Mouse (Mus musculus): ENCODE data around the gene Lcn8. TPM values are rescaled to one million over a fixed set of nuclear protein-coding genes. Genes with fewer than 3 reads are reported as not detected.
"Not testable (repeated sequence)": the region's sequence is repeated elsewhere in the genome, so short reads cannot be mapped to it uniquely, and the experiment has no call there.

Gene Lcn8
- polyA plus RNA-seq, 1 experiment from 2014 or later, result not detected

DNA sequence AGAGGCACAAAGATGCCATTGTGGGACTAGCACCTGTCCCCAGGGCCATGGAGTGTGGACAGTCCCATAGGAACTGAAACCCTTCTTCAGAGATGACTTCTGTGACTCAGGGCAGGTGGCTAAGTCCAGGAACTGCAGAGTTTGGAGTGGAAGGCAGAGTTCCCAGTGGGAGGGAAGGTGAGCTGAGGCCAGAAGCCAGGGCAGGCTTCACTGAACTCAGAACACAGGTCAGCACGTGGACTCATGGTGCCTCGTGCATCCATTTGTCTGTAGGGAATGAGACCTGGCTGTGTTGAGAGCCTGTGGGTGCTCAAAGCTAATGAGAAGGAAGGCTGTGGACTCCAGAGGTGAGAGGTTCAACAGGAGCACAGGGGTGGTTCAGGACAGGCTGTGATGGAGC lies 45.8 kb downstream of the Lcn8 start:
- Histone ChIP-seq H3K27ac (ENCODE audit: low read length) (no peak overlapping the region), H3K4me3 (ENCODE audit: low read length) (no peak overlapping the region), H3K36me3 (ENCODE audit: insufficient read depth, low read length) (no peaks in the 10 kb centered on the region), H3K4me2 (replicated peaks; ENCODE audit: low read depth, low read length) (no peak overlapping the region), H3K9ac (replicated peaks; ENCODE audit: low read length) (no peak overlapping the region), H3K4me1 (ENCODE audit: insufficient read depth, low read length) (no peaks in the 10 kb centered on the region), H3K27me3 (ENCODE audit: insufficient read depth, low read length) (no peaks in the 10 kb centered on the region), H3K9me3 (ENCODE audit: low read length) (no peaks in the 10 kb centered on the region)
- WGBS, result 76% methylated on average over 2 of the region's 2 CpGs
- ATAC-seq (ENCODE audit: low FRiP score, low TSS enrichment), result no peak

DNA sequence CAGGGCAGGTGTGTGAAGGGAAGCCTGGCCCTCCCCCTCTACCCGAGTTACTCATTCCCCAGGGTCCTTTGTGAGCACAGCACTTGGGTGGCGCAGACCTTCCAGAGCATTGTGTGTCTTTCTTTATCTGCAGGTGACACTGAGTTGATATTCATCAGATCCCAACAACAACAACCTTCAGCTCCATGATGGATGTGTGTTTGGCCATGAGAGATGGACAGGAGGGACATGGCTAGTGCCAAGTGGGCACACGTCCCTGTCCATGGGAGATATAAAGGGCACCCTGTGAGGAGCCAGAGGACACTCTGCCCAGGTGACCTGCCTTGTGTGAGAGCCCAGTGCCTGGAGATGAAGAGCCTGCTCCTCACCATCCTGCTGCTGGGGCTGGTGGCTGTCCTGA lies 46.8 kb downstream of the Lcn8 start, which contains the start of gene Obp2a:
Obp2a (plus strand) TSS at position 301 of the 400 bp plus-strand sequence.
- H3K27me3 ChIP-seq (ENCODE audit: insufficient read depth, low read length); H3K4me3 ChIP-seq (ENCODE audit: low read length); ATAC-seq (ENCODE audit: low FRiP score, low TSS enrichment); H3K4me2 ChIP-seq (replicated peaks; ENCODE audit: low read depth, low read length); H3K27ac ChIP-seq (ENCODE audit: low read length); H3K36me3 ChIP-seq (ENCODE audit: insufficient read depth, low read length); H3K9ac ChIP-seq (replicated peaks; ENCODE audit: low read length); H3K9me3 ChIP-seq (ENCODE audit: low read length); H3K4me1 ChIP-seq (ENCODE audit: insufficient read depth, low read length): not testable (repeated sequence)
- 86% methylated on average over 3 of the region's 3 CpGs for WGBS

DNA sequence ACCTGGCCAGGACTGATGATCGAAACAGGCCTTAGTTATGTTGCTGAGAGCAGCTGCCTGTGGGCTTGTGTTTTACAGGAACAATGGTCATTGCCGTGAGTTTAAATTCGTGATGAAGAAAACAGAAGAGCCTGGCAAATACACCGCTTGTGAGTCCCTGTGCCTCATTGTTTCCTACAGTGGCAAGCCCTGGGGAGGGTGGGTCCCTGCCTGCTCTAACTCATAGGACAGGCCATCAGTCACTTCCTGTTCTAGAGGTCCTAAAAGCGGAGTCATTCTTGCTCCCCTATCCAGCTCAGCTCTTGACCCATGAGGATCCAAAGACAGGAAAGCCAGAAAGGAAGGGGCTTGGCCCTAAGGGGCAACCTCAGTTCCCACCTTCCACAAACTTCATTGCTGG lies 48.1 kb downstream of the Lcn8 start:
- Histone ChIP-seq H3K27ac (ENCODE audit: low read length) (no peak overlapping the region), H3K27me3 (ENCODE audit: insufficient read depth, low read length) (no peaks in the 10 kb centered on the region), H3K9me3 (ENCODE audit: low read length) (no peaks in the 10 kb centered on the region), H3K36me3 (ENCODE audit: insufficient read depth, low read length) (no peaks in the 10 kb centered on the region), H3K4me2 (replicated peaks; ENCODE audit: low read depth, low read length) (no peak overlapping the region), H3K9ac (replicated peaks; ENCODE audit: low read length) (no peak overlapping the region), H3K4me1 (ENCODE audit: insufficient read depth, low read length) (no peaks in the 10 kb centered on the region), H3K4me3 (ENCODE audit: low read length) (no peak overlapping the region)
- 88% methylated on average over 5 of the region's 5 CpGs for WGBS
- ATAC-seq (ENCODE audit: low FRiP score, low TSS enrichment), result no peak

DNA sequence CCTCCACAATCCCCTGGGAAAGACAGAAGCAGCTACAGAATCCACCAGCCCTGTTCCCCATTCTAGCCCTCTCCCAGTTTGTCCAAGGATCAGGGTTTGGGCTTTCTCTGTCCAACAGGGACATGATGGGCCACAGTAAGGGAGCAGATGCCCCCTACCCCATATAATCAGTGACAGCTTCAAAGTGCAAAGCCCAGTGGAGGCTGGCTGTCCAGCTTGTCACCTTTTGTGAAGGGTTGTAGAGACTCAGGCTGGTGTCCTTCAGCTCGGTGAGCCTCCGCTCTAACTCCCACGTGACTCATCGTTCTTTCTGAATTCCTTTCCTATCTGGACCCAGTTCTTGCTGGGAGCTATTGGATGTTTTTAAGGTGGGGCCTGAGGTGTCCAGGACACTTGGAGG lies 50.8 kb downstream of the Lcn8 start:
- peaks cover 9% of the 10 kb centered on the region; the same call in 1 of the 2 replicates for H3K4me1 ChIP-seq (ENCODE audit: insufficient read depth, low read length)
- no peak for ATAC-seq (ENCODE audit: low FRiP score, low TSS enrichment)
- H3K36me3 ChIP-seq (ENCODE audit: insufficient read depth, low read length), result no peaks in the 10 kb centered on the region
- WGBS, result 63% methylated on average over 4 of the region's 4 CpGs
- no peaks in the 10 kb centered on the region for H3K9me3 ChIP-seq (ENCODE audit: low read length)
- no peaks in the 10 kb centered on the region for H3K27me3 ChIP-seq (ENCODE audit: insufficient read depth, low read length)
- no peak overlapping the region for H3K4me3 ChIP-seq (ENCODE audit: low read length)
- no peak overlapping the region for H3K9ac ChIP-seq (replicated peaks; ENCODE audit: low read length)
- no peak overlapping the region for H3K27ac ChIP-seq (ENCODE audit: low read length)
- no peak overlapping the region for H3K4me2 ChIP-seq (replicated peaks; ENCODE audit: low read depth, low read length)

Other genes starting within 250 kb of the Lcn8 start
- gene Fut7, start 229.9 kb upstream of the Lcn8 start, polyA plus RNA-seq (2015; fragmentation: Nextera tagmentation; extraction: Ambion mirVana), result not detected in 2 replicates
- gene Abca2, start 224.4 kb upstream of the Lcn8 start, polyA plus RNA-seq (2015; fragmentation: Nextera tagmentation; extraction: Ambion mirVana), result 12.7 and 14.3 TPM in 2 replicates
- gene Clic3, start 196.3 kb upstream of the Lcn8 start, polyA plus RNA-seq (2015; fragmentation: Nextera tagmentation; extraction: Ambion mirVana), result 3.9 and 8.5 TPM in 2 replicates
- gene Paxx, start 192.0 kb upstream of the Lcn8 start, polyA plus RNA-seq (2015; fragmentation: Nextera tagmentation; extraction: Ambion mirVana), result 33.8 and 35.9 TPM in 2 replicates
- 1.8 and 4.7 TPM in 2 replicates for gene Ptgds, start 183.1 kb upstream of the Lcn8 start, polyA plus RNA-seq (2015; fragmentation: Nextera tagmentation; extraction: Ambion mirVana)
- not detected in 2 replicates for gene Lcn12, start 159.2 kb upstream of the Lcn8 start, polyA plus RNA-seq (2015; fragmentation: Nextera tagmentation; extraction: Ambion mirVana)
- 105 and 115 TPM in 2 replicates for gene Fbxw5, start 152.4 kb upstream of the Lcn8 start, polyA plus RNA-seq (2015; fragmentation: Nextera tagmentation; extraction: Ambion mirVana)
- 9.5 and 9.6 TPM in 2 replicates for gene C8g, start 151.4 kb upstream of the Lcn8 start, polyA plus RNA-seq (2015; fragmentation: Nextera tagmentation; extraction: Ambion mirVana)
- gene Traf2, start 106.2 kb upstream of the Lcn8 start, polyA plus RNA-seq (2015; fragmentation: Nextera tagmentation; extraction: Ambion mirVana), result 40.6 and 43.6 TPM in 2 replicates
- gene Edf1, start 95.3 kb upstream of the Lcn8 start, polyA plus RNA-seq (2015; fragmentation: Nextera tagmentation; extraction: Ambion mirVana), result 372 and 373 TPM in 2 replicates
- gene Mamdc4, start 78.3 kb upstream of the Lcn8 start, polyA plus RNA-seq (2015; fragmentation: Nextera tagmentation; extraction: Ambion mirVana), result 12.2 and 14.7 TPM in 2 replicates
- gene Phpt1, start 77.9 kb upstream of the Lcn8 start, polyA plus RNA-seq (2015; fragmentation: Nextera tagmentation; extraction: Ambion mirVana), result 193 and 206 TPM in 2 replicates
- 0.18 and 0.22 TPM in 2 replicates for gene Ajm1, start 71.4 kb upstream of the Lcn8 start, polyA plus RNA-seq (2015; fragmentation: Nextera tagmentation; extraction: Ambion mirVana)
- gene Rabl6, start 44.6 kb upstream of the Lcn8 start, polyA plus RNA-seq (2015; fragmentation: Nextera tagmentation; extraction: Ambion mirVana), result 69.8 and 73.9 TPM in 2 replicates
- gene Ccdc183, start 35.4 kb upstream of the Lcn8 start, polyA plus RNA-seq (2015; fragmentation: Nextera tagmentation; extraction: Ambion mirVana), result 0.27 and 0.33 TPM in 2 replicates
- gene Tmem141, start 31.1 kb upstream of the Lcn8 start, polyA plus RNA-seq (2015; fragmentation: Nextera tagmentation; extraction: Ambion mirVana), result 36.1 and 37.6 TPM in 2 replicates
- gene Fcna, start 25.1 kb upstream of the Lcn8 start, polyA plus RNA-seq (2015; fragmentation: Nextera tagmentation; extraction: Ambion mirVana), result 2.6 and 3.2 TPM in 2 replicates
- gene Lcn5, start 4.8 kb downstream of the Lcn8 start, polyA plus RNA-seq (2015; fragmentation: Nextera tagmentation; extraction: Ambion mirVana), result not detected in 2 replicates
- gene Lcn6, start 23.7 kb downstream of the Lcn8 start, polyA plus RNA-seq (2015; fragmentation: Nextera tagmentation; extraction: Ambion mirVana), result not detected in 2 replicates
- not detected in 2 replicates for gene Lcn10, start 29.6 kb downstream of the Lcn8 start, polyA plus RNA-seq (2015; fragmentation: Nextera tagmentation; extraction: Ambion mirVana)
- gene Obp2a, start 46.9 kb downstream of the Lcn8 start, polyA plus RNA-seq (2015; fragmentation: Nextera tagmentation; extraction: Ambion mirVana), result 0.24 TPM in 1 of 2 replicates, not detected in the other
- 89.0 and 91.6 TPM in 2 replicates for gene Bmyc, start 53.6 kb downstream of the Lcn8 start, polyA plus RNA-seq (2015; fragmentation: Nextera tagmentation; extraction: Ambion mirVana)
- gene Obp2b, start 83.9 kb downstream of the Lcn8 start, polyA plus RNA-seq (2015; fragmentation: Nextera tagmentation; extraction: Ambion mirVana), result not detected in 2 replicates
- not detected in 2 replicates for gene Lcn3, start 112.4 kb downstream of the Lcn8 start, polyA plus RNA-seq (2015; fragmentation: Nextera tagmentation; extraction: Ambion mirVana)
- gene Lcn11, start 123.9 kb downstream of the Lcn8 start, polyA plus RNA-seq (2015; fragmentation: Nextera tagmentation; extraction: Ambion mirVana), result not detected in 2 replicates
- not detected in 2 replicates for gene Gm13539, start 129.1 kb downstream of the Lcn8 start, polyA plus RNA-seq (2015; fragmentation: Nextera tagmentation; extraction: Ambion mirVana)
- not detected in 2 replicates for gene Glt6d1, start 162.7 kb downstream of the Lcn8 start, polyA plus RNA-seq (2015; fragmentation: Nextera tagmentation; extraction: Ambion mirVana)
- gene Lcn9, start 170.0 kb downstream of the Lcn8 start, polyA plus RNA-seq (2015; fragmentation: Nextera tagmentation; extraction: Ambion mirVana), result not detected in 2 replicates
- gene Sohlh1, start 194.1 kb downstream of the Lcn8 start, polyA plus RNA-seq (2015; fragmentation: Nextera tagmentation; extraction: Ambion mirVana), result 0.24 TPM in 1 of 2 replicates, not detected in the other
- gene Kcnt1, start 210.6 kb downstream of the Lcn8 start, polyA plus RNA-seq (2015; fragmentation: Nextera tagmentation; extraction: Ambion mirVana), result 0.74 and 0.91 TPM in 2 replicates